Mouse (Mus musculus) CH12.LX (cell line): ENCODE data around the gene Cytip. TPM values are rescaled to one million over a fixed set of nuclear protein-coding genes. Genes with fewer than 3 reads are reported as not detected.
A peak's percentile ranks its signal among the peaks of the same experiment; 100 is the strongest.

ENCODE experiments used
- DNase-seq: peaks from one replicate; pipeline ENCODE4 v3.0.0-alpha.2; 2013; ENCODE audit errors: extremely low read depth
- H3K27ac ChIP-seq: 2 replicates; pipeline ENCODE4 v1.5.1; 2012; ENCODE audit warnings: low read depth, mild to moderate bottlenecking, control low read depth, moderate library complexity; ENCODE audit not compliant: insufficient read depth
- H3K27me3 ChIP-seq: replicated peaks from 2 replicates; pipeline ENCODE3; 2012; ENCODE audit warnings: inconsistent platforms
- H3K36me3 ChIP-seq, 2 experiments: replicated peaks in 1 of 2; 2 replicates each; pipeline versions ENCODE3 to v1.6.1; 2012; ENCODE audit warnings: inconsistent platforms in 1 of 2, low read length in 1 of 2, mild to moderate bottlenecking in 1 of 2, mixed read lengths in 1 of 2, moderate library complexity in 1 of 2; ENCODE audit not compliant: control insufficient read depth in 1 of 2, insufficient read depth in 1 of 2
- H3K4me1 ChIP-seq, 2 experiments: 2 replicates each; pipeline ENCODE4 v1.6.1; 2012; ENCODE audit warnings: inconsistent platforms in 1 of 2, moderate library complexity in 1 of 2; ENCODE audit not compliant: insufficient read depth in 2 of 2, control insufficient read depth in 1 of 2
- H3K4me2 ChIP-seq: 2 replicates; pipeline ENCODE4 v1.6.1; 2012; ENCODE audit warnings: low read depth, mild to moderate bottlenecking, control low read depth; ENCODE audit not compliant: poor library complexity, insufficient read depth, severe bottlenecking
- H3K4me3 ChIP-seq, 3 experiments: fragments of 150-350 bp in 1 of 3; sonication (generic) in 1 of 3; replicated peaks in 1 of 3; 2 replicates each; pipeline versions ENCODE3 to v1.5.1; 2011 to 2012; ENCODE audit warnings: low read depth in 2 of 3, low read length in 2 of 3, mild to moderate bottlenecking in 2 of 3, moderate library complexity in 2 of 3, control low read depth in 1 of 3, improper control_type of control experiment in 1 of 3, inconsistent platforms in 1 of 3, mixed read lengths in 1 of 3; ENCODE audit not compliant: poor library complexity in 1 of 3
- H3K79me2 ChIP-seq: replicated peaks from 2 replicates; pipeline ENCODE4 v1.6.1; 2012; ENCODE audit warnings: mild to moderate bottlenecking, moderate library complexity; ENCODE audit not compliant: control insufficient read depth, poor library complexity, insufficient read depth, severe bottlenecking; ENCODE audit errors: extremely low read depth
- H3K9ac ChIP-seq: 2 replicates; pipeline ENCODE4 v1.6.1; 2012; ENCODE audit warnings: low read depth, mild to moderate bottlenecking, control low read depth, moderate library complexity; ENCODE audit not compliant: insufficient read depth
- H3K9me3 ChIP-seq: replicated peaks from 2 replicates; pipeline ENCODE3; 2012; ENCODE audit warnings: low read length, inconsistent platforms, mixed read lengths
- CTCF ChIP-seq, 2 experiments: IDR thresholded peaks in 1 of 2; conservative IDR thresholded peaks in 1 of 2; 2 replicates each; pipeline ENCODE4 v1.5.1; 2011 to 2012; ENCODE audit warnings: low read depth in 2 of 2, low read length in 2 of 2, improper control_type of control experiment in 1 of 2, inconsistent platforms in 1 of 2, mild to moderate bottlenecking in 1 of 2, moderate library complexity in 1 of 2
- ELF1 ChIP-seq: IDR thresholded peaks from 2 replicates; pipeline ENCODE4 v1.6.1; 2014; ENCODE audit warnings: low read depth, mild to moderate bottlenecking, inconsistent platforms, low read length, improper control_type of control experiment
- EP300 ChIP-seq: IDR thresholded peaks from 2 replicates; pipeline ENCODE4 v1.6.1; 2011; ENCODE audit warnings: low read length, improper control_type of control experiment
- ETS1 ChIP-seq: conservative IDR thresholded peaks from 2 replicates; pipeline ENCODE4 v1.6.1; 2012; ENCODE audit warnings: low read depth, mild to moderate bottlenecking, inconsistent platforms, low read length, improper control_type of control experiment, moderate library complexity
- GABPA ChIP-seq: IDR thresholded peaks from 2 replicates; pipeline ENCODE4 v1.6.1; 2012; ENCODE audit warnings: low read depth, low read length, improper control_type of control experiment, inconsistent platforms; ENCODE audit not compliant: insufficient replicate concordance
- HCFC1 ChIP-seq: IDR thresholded peaks from 2 replicates; pipeline ENCODE4 v1.6.1; 2012; ENCODE audit warnings: low read depth, mild to moderate bottlenecking, inconsistent platforms, low read length, improper control_type of control experiment
- IRF4 ChIP-seq: IDR thresholded peaks from 2 replicates; pipeline ENCODE4 v1.6.1; 2014; ENCODE audit warnings: low read depth, mild to moderate bottlenecking, inconsistent platforms, low read length, improper control_type of control experiment
- MAZ ChIP-seq: IDR thresholded peaks from 2 replicates; pipeline ENCODE4 v1.6.1; 2012; ENCODE audit warnings: low read depth, mild to moderate bottlenecking, inconsistent platforms, low read length, improper control_type of control experiment, moderate library complexity
- MEF2A ChIP-seq: IDR thresholded peaks from 2 replicates; pipeline ENCODE4 v1.6.1; 2014; ENCODE audit warnings: low read depth, mild to moderate bottlenecking, inconsistent platforms, low read length, improper control_type of control experiment, borderline replicate concordance
- NELFE ChIP-seq: IDR thresholded peaks from 2 replicates; pipeline ENCODE4 v1.6.1; 2011; ENCODE audit warnings: low read depth, low read length, improper control_type of control experiment
- NRF1 ChIP-seq: IDR thresholded peaks from 2 replicates; pipeline ENCODE4 v1.6.1; 2014; ENCODE audit warnings: low read depth, mild to moderate bottlenecking, inconsistent platforms, low read length, improper control_type of control experiment, moderate library complexity
- POLR2A ChIP-seq: IDR thresholded peaks from 2 replicates; pipeline ENCODE4 v1.6.1; 2011; ENCODE audit warnings: low read depth, mild to moderate bottlenecking, improper control_type of control experiment, low read length
- RCOR1 ChIP-seq: conservative IDR thresholded peaks from 2 replicates; pipeline ENCODE4 v1.6.1; 2012; ENCODE audit warnings: low read depth, mild to moderate bottlenecking, inconsistent platforms, low read length, improper control_type of control experiment
- SIN3A ChIP-seq: IDR thresholded peaks from 2 replicates; pipeline ENCODE4 v1.6.1; 2012; ENCODE audit warnings: low read length, improper control_type of control experiment, inconsistent platforms
- SMC3 ChIP-seq: IDR thresholded peaks from 2 replicates; pipeline ENCODE4 v1.6.1; 2011; ENCODE audit warnings: low read depth, low read length, improper control_type of control experiment
- TBP ChIP-seq: conservative IDR thresholded peaks from 2 replicates; pipeline ENCODE4 v1.6.1; 2011; ENCODE audit warnings: low read depth, low read length, improper control_type of control experiment
- TCF12 ChIP-seq: IDR thresholded peaks from 2 replicates; pipeline ENCODE4 v1.6.1; 2014; ENCODE audit warnings: low read depth, mild to moderate bottlenecking, inconsistent platforms, low read length, improper control_type of control experiment
- UBTF ChIP-seq: IDR thresholded peaks from 2 replicates; pipeline ENCODE4 v1.6.1; 2012; ENCODE audit warnings: low read depth, mild to moderate bottlenecking, inconsistent platforms, low read length, improper control_type of control experiment, moderate library complexity
- ZC3H11A ChIP-seq: IDR thresholded peaks from 2 replicates; pipeline ENCODE4 v1.6.1; 2012; ENCODE audit warnings: low read depth, mild to moderate bottlenecking, inconsistent platforms, low read length, improper control_type of control experiment
- ZMIZ1 ChIP-seq: IDR thresholded peaks from 2 replicates; pipeline ENCODE4 v1.6.1; 2012; ENCODE audit warnings: low read depth, mild to moderate bottlenecking, inconsistent platforms, low read length, improper control_type of control experiment
- ZNF384 ChIP-seq: IDR thresholded peaks from 2 replicates; pipeline ENCODE4 v1.6.1; 2012; ENCODE audit warnings: low read depth, low read length, improper control_type of control experiment, inconsistent platforms
- dilution Hi-C: fragments of 300-500 bp; cut with MboI; formaldehyde crosslinking; loops from 2 replicates; pipeline ENCODE4 v1.14.3; 2020; ENCODE audit warnings: low sequenced_read_pairs; ENCODE audit not compliant: extremely low pct_unique_long_range_greater_than_20kb, extremely low pct_ligation_motif_present
- in situ Hi-C: fragments of 300-500 bp; cut with MboI; formaldehyde crosslinking; loops from 3 replicates; pipeline ENCODE4 v1.14.3; 2019; ENCODE audit warnings: low sequenced_read_pairs, low pct_ligation_motif_present, low pct_unique_long_range_greater_than_20kb, mixed read lengths
- polyA plus RNA-seq: library from polyadenylated mRNA; unstranded; fragments of >175 nt; gene quantifications from 2 replicates; pipeline ENCODE4 v1.2.1, GENCODE M21; 2012; ENCODE audit warnings: low read depth; ENCODE audit not compliant: insufficient read length
- total RNA-seq, 2 experiments: library from RNA; depleted of rRNA; stranded (reverse); fragments of 300-350 nt in 1 of 2; fragments of >200 nt in 1 of 2; gene quantifications; 2 replicates each; pipeline ENCODE4 v1.2.3; 2012 to 2014

Gene Cytip
- total and polyA plus RNA-seq, 3 experiments = 43.1 to 61.3 (median 55.9) TPM

DNA sequence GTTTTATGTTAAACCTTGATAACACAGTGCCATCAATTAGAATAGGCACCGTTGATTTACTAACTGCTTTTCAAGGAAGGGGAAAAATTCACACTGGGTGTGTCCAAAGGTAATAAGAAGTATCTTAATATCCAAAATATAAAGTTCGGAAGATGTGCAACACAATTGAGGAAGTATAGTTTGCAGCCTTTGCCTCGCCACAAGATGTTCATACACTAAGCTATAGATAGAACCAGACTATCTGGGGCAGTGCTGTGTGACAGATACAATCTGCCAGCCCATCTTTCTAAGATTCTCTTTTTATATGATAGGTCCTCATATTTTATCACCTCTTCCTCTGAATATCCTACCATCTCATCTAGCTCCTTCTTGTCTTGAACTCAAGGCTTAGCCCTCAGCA, 22.4 kb downstream of the Cytip start:
- dilution Hi-C loops = no loop called here
- H3K79me2 ChIP-seq = no peaks in the 10 kb centered on the region
- in situ Hi-C loops = no loop called here

DNA sequence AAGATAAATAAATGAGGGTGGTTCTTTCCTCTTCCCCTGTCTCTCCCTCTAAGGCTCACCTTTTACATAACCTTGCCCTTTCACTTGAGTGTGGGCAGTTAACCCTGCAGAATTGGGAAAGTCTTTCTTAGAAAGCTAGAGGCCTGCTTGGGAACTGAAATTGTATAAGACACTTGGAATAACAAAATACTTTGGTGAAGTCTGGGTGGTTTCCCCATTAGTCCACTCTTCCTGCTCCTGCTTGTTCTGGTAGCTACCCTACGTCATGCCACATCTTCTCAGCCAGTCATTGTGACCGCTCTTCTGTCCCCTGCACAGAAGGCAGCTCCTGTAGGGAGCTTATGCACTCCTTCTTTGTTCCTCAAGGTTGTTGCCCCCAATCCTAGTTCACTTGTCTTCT, 26.2 kb downstream of the Cytip start:
- TF ChIP-seq HCFC1 (no peak), ZC3H11A (no peak), TCF12 (no peak), SMC3 (no peak), NELFE (no peak), NRF1 (no peak), ZMIZ1 (no peak), RCOR1 (no peak), CTCF (conservative IDR thresholded peaks at IDR 0.05 in 1 of 2, IDR thresholded peaks at IDR 0.05 in 1 of 2; ENCODE audit: low read depth in 2 of 2, low read length in 2 of 2) (no peak), ZNF384 (0 out of 2 replicates have a peak, but pooled peaks have one; percentile 6), ELF1 (no peak), ETS1 (peak; percentile 23; the same call in 1 of the 2 replicates), SIN3A (no peak), EP300 (peak; percentile 34; the same call in 1 of the 2 replicates), IRF4 (peak; percentile 55), MAZ (no peak), UBTF (no peak), TBP (no peak), GABPA (no peak)
- Histone ChIP-seq H3K9ac (no peak overlapping the region), H3K79me2 (no peaks in the 10 kb centered on the region), H3K4me1 (peaks cover 13 to 44% of the 10 kb centered on the region in 2 experiments), H3K9me3 (no peaks in the 10 kb centered on the region), H3K36me3 (no peaks in the 10 kb centered on the region), H3K4me3 (no peak overlapping the region), H3K27me3 (no peaks in the 10 kb centered on the region), H3K27ac (no peak overlapping the region), H3K4me2 (peak overlapping the region; percentile 19)
- in situ Hi-C loops = no loop called here
- dilution Hi-C loops = no loop called here
- DNase-seq = no peak

More for the DNA sequence above, 22.4 kb downstream of the Cytip start:
- no peak for TF ChIP-seq MEF2A
- TF ChIP-seq MAZ = no peak
- no peak for TF ChIP-seq POLR2A
- no peak for TF ChIP-seq SIN3A
- no peak overlapping the region for H3K4me3 ChIP-seq
- no peak for DNase-seq
- H3K9ac ChIP-seq = no peak overlapping the region
- H3K4me2 ChIP-seq = no peak overlapping the region
- no peaks in the 10 kb centered on the region for H3K27me3 ChIP-seq
- H3K4me1 ChIP-seq = peaks cover 14 to 29% of the 10 kb centered on the region in 2 experiments
- H3K27ac ChIP-seq = no peak overlapping the region
- no peaks in the 10 kb centered on the region for H3K9me3 ChIP-seq
- H3K36me3 ChIP-seq = no peaks in the 10 kb centered on the region
